Mouse (Mus musculus) lung, postnatal 4 days (tissue): ENCODE results near the gene Rasgef1c.
A peak's percentile ranks its signal among the peaks of the same experiment; 100 is the strongest.

Experiments
- DNase-seq, 2 experiments: peaks; one replicate each; pipeline ENCODE4 v3.0.0; 2021

Gene Rasgef1c

DNA sequence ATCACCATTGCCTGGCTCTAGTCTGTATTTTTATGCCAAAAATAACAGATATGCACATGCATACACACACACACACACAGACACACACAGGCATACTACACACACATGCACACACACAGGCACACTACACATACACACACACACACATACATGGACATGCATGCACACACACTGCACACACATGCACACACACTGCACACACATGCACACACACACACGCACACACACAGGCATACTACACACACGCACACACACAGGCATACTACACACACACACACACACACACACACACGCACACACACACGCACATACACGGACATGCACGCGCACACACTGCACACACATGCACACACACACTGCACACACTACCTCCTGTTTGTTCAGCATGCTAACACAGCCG lies 77.3 kb downstream of the Rasgef1c start:
- no peak for DNase-seq

DNA sequence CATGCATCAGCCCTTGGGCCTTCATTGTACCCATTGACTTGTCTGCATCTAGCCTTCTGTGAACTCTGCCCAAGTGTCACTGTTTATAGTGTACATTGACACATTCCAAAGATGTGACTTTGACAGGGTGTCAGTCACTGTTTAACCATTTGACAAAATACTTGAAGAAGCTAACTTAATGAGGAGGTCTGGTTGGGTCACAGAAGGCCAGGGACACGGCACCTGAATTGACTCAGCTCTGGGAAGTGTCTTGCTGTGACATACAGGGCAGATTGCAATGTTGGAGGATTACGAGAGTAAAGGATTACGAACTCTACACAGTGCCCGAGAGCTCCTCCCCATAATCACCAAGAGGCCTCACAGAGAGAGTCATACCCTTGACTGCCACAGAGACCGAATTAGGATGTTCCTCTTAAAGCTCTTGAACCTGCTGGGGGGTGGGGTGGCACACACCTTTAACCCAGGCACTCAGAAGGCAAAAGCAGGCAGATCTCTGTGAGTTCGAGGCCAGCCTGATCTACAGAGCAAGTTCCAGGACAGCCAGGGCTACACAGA lies 79.1 kb downstream of the Rasgef1c start:
- no peak for DNase-seq

DNA sequence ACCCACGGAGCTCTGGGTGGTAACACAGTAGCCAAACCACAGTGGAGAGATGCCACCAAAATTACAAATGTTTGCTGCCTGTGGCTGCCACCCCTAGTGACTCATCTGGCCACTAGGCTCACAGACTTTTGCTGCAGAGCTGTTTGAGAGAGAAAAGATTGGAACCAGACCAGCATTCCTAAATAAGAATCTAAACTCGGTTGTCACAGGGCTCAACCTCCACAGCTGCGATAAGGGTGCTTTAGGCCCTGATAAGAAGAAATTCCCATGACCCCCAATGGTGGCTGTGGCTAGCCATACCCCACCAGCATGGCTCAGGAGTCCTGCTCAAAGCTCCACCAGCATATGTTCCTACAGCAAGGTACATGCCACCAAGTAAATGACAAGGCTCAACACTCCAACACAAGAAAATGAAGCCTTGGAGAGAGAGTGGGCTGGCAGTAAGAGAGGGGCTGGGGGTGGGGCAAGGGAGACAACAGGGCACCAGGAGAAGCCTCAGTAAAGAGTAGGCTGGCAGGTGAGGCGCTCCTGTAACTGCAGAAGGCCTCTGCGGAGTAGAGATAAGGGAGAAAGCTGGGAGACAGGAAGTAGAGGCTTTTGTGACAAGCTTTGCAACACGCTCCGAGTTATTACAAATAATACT lies 79.8 kb downstream of the Rasgef1c start:
- no peak for DNase-seq

DNA sequence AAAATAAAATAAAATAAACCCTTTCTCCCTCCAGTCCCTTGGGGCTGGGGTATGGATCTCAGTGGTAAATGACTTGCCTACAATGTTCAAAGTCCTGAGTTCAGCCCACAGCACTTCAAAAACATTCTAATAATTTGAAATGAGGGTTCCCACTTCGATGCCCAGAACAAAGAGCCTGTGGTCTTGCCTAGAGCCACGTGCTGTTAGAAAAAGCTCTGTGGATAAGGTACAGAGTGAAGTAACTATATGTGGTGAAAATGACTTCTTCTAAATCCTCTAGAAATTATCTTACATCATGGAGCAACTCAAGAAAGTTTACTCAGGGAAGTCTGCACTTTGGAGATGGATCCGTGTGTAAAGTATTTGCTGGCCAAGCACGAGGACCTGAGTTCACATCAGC lies 80.5 kb downstream of the Rasgef1c start:
- DNase-seq = no peak

DNA sequence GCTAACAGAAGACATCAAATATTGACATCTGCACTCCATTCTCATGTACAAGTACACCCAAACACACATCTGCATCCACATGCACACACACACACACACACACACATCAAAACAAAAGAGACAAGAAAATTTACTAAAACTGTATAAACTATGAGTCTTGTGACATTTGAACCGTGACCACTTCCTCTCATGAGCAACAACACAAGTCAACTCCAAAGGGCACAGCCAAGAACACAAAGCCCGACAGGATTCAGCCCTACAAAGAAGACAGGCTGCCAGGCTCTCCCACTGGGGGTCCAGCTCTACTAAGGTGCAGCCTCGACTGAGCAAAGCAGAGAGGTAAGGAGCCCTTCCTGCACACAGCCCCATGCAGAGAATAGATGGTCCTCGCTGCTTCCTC lies 81.2 kb downstream of the Rasgef1c start:
- DNase-seq = no peak

DNA sequence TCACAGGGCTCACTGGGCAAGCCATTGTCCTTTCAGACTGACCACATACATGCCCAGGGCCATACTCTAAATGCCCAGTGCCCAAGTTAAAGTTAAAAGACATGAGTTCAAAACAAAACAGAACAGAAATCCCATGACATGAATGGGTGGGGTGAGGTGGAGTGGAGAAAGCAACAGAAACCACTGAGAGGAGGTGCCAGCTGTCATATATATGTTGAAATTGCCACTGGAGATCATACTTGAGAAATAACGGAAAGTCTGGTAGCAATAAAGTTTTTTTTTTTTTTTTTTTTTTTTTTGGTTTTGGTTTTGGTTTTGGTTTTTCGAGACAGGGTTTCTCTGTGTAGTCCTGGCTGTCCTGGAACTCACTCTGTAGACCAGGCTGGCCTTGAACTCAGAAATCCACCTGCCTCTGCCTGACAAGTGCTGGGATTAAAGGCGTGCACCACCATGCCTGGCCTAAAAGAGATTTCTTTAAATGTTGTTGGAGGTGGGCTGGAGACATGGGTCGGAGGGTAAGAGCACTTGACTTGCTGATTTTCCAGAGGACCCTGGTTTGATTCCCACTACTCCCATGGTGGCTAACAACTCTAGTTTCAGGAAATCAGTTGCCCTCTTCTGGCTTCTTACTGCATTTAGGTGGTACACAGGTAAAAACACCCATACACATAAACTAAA lies 82.4 kb downstream of the Rasgef1c start:
- DNase-seq = no peak

DNA sequence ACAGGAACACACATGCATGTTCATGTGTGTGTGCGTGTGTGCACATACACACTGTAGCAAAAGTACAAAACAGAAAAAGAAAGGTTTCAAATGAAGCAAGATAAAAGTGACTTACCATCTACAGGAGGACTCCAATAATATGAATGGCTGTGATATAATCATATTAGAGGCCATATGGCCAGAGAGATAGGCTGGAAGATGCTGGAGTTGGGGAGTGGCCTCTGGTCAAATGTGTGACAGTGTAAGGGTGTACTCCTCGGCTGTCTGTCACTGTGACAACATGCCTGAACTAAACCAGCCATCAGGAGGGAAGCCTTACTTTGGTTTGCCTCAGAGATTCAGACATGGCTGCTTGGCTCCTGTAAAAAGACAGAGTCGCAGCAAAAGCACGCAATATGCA lies 83.4 kb downstream of the Rasgef1c start:
- DNase-seq = no peak

DNA sequence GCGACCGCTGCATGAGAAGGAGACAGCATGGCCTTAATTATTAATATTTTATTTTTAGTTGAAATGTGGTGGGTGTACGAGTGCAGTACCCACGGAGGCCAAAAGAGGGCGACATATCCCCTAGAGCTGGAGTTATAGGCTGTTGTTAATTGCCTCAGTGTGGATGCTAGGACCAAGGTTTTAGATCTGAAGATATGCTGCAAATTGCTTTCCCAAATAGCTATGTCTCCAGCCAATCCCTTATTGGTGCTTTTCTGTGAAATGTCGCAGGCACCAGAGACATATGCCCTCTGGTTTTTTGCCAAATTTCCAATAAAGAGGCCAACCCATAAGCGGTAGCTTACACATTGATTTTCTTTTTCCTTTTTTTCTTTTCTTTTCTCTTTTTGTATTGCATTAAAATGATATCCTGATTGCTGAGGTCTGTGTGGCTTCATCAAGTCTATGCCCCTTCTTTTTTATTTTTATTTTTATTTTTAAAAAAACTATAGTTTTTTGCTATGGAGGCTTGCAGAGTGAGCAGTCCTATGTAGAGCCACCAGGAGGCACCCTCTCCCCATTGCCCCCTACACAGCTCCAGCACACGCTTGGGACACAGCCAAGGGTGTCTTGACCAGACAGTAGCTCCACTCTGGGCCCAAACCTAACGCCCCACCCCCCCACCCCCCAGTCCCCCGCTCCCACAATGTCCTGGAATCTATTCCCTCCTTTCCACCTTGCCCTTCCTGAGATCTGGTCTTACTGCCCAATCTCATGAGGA lies 84.8 kb downstream of the Rasgef1c start:
- peak; percentile 59 to 65 for DNase-seq

DNA sequence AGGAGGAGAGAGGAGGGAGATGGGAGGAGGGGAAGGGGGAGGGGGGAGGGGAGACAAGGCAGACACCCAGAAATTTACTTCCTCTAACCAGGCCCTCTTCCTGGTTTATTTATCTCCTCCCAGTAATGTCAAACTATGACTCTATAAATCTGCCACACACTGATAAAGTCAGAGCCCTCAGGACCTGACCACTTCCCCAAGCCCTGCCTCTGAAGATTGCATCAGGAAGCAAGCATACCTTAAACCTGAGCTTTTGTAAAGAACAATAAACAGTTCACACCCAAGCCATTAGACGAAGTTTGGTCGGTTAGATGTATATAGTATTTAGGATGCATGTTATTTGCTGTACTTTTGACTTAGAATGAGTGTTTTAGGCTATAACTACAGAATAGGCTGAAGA lies 92.9 kb downstream of the Rasgef1c start:
- DNase-seq = no peak

DNA sequence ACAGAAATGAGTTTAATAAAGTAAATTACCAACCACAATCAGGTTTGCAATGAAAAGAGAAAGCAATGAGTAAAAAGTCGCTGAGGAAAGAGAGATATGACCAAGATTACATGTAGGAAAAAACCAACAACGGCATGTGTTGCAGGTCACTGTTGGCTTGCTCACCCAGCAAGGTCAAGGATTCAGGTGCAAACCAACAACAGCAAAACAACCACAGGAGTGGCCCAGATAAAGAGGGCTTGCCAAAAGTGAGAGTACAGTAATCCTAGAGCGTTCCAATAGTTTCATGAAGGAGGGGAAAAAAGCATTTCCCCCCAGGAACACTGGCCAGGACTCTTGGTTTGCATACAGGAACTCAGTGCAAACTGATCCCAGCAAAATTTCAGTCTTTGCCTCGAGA lies 94.8 kb downstream of the Rasgef1c start:
- DNase-seq = no peak

DNA sequence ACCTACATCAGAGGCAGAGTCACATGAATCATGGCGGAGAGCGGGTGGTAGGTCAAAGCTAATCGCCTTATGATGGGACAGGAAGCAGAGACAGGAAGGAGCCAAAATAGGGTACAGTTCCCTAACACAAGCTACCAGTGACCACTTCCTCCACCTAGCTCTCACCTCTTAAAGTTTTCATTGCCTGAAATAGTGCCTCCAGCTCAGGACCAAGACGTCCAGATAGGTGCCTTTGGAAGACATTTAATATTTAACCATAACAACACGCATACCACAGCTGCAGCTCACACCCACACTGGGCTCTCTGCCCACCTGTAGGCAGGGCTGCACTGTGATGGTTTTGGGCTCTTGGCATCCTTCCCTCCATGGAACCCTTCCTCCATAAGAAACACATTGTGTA lies 95.7 kb downstream of the Rasgef1c start:
- DNase-seq = no peak

DNA sequence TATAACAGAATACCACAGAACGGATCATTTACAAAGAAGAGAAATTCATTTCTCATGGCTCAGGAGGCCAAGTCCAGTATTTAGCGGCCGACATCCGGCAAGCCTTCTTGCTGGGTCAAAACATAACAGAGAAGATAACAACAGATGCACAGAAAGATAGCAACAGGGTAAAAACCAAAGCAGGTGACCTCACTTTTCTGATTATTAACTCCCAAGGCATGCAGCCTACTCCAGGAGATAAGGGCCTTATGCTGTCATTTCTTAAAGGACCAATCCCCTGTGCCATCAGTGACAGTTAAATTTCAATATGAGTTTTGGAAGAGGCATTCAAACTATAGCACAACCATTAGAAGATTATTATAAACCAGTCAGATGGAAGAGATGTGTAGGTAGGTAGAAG lies 101.2 kb downstream of the Rasgef1c start:
- DNase-seq = no peak

DNA sequence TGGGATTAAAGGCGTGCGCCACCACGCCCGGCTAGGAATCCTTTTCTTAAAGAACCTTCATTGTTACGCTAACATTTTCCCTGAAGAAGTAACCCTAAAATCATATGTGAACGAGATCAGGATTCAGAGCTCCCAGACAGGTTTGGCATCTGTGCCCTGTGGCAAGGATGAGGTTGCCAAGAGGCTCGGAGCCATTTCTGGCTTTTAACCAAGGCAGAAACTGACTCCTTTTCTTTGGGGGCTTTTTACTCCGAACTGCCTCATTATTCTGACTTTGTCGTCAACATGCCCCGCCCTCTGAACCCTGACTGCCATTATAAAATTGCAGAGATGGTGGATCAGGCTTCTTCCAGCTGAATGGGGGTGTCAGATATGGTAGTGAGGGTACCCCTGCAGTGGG lies 106.1 kb downstream of the Rasgef1c start:
- DNase-seq = no peak

DNA sequence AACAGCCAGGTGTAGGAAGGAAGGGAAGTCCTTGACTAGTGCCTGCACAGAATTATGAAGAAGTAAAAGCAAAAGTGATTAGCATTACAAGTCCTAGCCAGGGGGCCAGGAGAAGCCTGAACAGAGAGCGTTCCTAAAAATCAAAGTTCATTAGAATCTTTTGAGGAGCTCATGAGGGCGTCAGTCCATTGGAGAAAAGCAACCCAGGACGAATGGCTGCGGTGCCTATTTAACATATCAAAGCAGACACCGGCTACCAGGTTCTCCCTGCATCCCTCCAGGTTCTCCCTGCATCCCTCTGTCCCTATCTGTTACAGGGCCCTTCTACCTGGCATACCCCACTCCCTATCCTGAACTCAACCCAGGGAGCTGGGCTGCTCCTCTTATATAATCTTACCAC lies 106.6 kb downstream of the Rasgef1c start:
- DNase-seq = no peak

DNA sequence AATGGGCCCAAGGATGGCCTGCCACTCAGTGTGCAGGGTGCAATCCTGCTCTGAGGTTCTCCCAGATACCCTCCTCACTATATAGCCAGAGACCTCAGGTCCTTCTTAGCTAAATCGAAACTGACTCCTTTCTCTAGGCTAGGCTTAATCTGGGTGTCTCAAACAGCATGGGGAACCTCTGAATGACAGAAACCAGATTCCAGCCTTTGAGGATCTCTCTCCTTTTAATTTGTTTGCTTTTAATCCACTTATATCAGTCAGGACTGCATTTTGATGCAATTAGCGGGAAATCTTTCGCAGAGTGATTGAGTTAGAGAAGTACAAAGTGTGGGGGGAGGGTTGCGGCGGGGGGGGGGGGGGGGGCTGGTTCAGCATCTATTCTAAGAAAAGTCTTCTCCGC lies 111.4 kb downstream of the Rasgef1c start:
- no peak for DNase-seq

DNA sequence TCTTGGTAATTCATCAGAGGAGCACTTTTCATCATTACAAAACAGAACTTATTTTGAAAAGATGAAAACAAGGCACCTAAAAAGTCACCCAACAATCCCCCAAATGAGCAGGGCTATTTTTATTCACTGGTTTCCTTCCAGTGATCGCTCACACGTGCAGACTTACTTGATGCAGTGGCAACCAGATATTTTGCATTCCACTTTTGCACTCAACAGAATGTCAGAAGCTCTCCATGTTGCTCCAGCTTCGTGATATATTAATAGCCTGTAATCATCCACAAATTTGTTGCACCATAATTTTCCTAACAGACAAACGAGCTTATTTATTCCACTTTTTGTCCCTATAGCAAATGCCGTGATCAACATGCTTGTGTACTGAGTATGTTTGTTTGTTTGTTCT lies 114.9 kb downstream of the Rasgef1c start:
- no peak for DNase-seq

DNA sequence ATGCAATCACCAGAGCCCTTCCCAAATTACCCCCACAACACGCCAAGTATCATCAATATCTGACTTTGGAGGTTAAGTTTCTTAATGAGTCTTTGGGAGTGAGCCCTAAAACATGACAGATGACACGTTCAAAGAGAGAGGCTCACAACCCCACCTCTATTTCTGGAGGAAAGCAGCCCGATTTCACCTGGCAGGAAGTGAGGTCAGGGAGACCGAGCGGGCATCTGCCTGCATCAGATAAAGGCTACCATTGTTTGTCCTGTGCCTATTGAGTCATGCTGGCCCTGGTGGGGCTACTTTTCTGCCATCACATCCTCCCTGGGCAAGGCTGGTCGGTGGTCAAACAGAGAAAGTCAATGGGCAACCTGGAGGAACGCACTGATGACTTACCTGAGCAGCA lies 115.9 kb downstream of the Rasgef1c start:
- DNase-seq = no peak

DNA sequence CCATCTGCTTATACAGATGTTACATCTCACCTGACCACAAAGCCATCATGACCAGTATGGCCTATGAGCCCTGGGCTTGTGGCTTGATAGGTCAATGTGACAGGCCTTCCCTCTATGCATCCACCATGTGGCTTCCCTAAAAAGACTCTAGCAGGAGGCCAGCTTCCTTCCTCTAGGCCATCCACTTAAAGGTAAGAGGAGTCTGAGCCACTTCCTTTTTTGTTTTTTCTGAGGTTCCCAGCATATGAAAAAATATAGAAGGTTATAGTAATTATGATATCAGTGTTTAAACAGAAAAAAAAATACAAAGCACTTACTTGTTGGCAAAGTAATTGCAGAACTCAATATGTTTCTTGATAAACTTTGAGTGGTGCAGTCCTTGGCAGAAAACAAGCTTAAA lies 117.2 kb downstream of the Rasgef1c start:
- DNase-seq = no peak

DNA sequence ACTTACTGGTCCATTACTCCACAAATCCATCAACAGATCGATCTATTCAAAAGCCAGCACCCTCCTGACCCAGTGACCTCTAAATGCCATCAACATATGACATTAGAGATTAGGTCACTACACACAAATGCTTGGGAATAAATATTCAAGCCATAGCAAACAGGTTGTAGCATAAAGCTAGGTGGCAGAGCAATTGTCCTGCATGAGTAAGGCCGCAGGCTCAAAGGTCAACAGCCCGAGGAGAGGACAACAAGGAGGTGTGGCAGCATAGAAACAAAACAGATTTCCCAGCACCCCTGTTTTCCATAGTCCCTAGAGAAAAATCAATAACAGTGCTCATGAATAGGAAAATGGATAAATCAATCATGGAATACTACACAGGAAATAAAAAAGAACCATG lies 120.5 kb downstream of the Rasgef1c start:
- no peak for DNase-seq

DNA sequence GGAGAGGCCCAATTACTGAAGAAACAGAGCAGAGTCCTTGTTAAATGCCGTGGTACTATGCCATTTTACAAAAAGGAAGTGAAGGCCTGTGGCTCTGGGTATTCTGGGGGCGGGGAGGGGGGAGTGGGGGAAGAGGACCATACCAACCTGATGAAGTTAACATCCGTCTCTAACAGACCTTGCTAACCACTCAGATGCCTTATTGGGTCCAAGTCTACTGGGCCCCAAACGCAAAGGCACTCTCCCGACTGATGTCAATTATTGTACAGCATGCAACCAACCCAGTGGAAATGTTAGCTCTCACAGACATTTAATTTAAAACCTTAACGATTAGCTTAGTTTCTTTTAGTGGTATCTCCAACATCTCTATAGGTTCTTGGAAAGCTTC lies 122.8 kb downstream of the Rasgef1c start:
- DNase-seq = no peak

DNA sequence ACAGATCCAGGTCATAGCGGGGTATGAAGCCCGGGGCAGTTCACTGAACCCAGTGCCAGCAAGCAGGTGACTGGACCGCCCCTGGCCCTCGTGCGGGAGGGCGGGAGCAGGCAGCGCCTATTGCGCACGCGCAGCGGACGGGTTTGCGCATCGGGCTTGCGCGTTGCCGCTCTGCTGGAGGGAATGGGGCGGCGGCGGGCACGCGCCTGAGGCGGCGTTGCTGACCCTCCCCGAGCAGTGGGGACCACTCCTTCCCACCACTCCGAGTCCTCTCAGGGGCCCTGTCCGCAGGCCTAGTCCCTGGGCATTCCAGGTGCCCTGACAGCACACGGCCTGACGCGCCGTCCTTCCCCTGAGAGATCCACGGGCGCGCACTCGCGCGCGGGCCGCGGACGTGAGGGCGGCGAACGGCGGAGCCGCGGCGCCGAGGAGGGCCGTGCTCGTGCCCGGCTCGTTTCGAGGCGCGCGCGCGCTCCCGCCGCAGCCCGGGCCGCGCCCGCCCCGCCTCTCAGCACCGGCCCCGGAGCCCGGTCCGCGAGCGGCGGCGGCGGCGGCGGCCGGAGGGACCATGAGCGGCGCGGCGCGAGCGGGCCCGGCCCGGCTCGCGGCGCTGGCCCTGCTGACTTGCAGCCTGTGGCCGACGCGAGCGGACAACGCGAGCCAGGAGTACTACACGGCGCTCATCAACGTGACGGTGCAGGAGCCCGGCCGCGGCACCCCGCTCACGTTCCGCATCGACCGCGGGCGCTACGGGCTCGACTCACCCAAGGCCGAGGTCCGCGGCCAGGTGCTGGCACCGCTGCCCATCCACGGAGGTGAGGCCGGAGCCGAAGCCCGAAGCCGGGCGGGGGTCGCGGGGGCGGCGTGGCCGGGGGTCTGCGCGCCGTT lies 123.4 kb downstream of the Rasgef1c start, which contains the start of gene Rnf130:
Rnf130 (plus strand) TSS at position 514 of the 888 bp plus-strand sequence.
- peak; percentile 95 to 96 for DNase-seq

DNA sequence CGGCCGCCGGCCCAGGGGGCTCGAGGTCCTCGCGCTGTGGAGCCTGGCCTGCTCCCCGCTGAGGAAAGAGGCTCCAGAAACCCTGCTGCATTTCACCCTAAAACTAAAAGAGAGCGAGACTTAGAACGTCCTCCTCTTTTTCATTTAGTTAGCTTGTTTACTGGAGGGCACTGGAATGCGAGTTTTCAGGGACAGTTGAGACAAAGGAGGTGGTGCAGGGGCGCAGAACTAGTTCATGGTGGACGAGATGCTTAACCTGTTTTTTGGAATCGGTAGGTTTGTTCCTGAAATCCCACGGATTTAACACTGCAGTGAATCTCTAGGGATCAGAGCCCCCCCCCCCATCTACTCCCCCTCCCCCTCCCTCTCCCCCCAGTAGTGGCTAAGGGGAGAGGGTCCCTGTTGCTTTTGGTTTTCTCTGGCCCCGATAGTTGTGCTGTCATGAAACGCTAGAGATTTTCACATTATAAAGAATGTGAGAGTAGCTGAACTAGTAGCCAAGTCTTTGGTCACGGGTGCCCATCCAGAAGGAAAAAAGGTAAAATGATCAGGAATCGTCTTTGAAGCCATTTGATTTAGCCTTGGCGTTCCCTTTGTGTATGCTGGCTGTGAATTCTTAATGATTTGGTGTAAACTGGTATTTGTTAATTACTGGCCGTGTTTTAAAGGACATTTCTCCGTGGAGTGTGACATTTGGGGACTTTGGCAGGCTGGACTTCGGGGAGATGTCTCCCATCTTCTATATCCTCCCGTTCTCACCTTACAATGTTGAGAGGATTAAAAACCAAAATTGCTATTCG lies 124.3 kb downstream of the Rasgef1c start:
- DNase-seq = no peak
